In the genomic region with DNA sequence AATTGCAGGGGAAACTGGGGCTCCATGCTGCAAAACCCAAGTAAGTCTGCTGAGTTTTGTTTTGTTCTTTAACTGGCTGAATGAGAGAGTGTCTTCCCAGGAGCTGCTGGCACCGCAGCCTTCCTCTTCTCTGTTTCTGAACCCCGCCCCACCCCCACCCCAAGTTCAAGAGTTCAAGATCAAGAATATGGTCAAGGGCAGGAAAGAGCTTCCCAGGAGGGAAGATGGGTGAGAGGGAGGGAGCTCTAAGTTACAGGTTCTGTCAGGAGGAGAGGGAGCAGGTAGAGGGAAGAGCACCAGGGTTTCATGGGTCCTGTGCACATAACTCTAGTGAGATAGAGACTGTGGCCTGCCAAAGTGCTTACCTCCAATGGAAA, we compare ENCODE assay signal across 12 mouse cellular contexts. TPM values are rescaled to one million over a fixed set of nuclear protein-coding genes. Genes with fewer than 3 reads are reported as not detected.
DNase-seq lines count a peak whose midpoint lies in the region; ATAC-seq and TF ChIP-seq lines count a peak whose summit lies in the region.
"Had no signal": no experiment of that assay in that cellular context is flagged by ENCODE, and none has a peak within 500 bp of the region (broad histone marks: within the 10 kb centered on the region; RNA-seq: fewer than 3 reads in every experiment).

No protein-coding gene starts in this region.

- TF ChIP-seq EP300 in CH12.LX (IDR thresholded peaks at IDR 0.05; ENCODE audit: low read length), result no peak

- in situ Hi-C loops in CH12.LX (cut with MboI; ENCODE audit: low pct_ligation_motif_present, low pct_unique_long_range_greater_than_20kb, low sequenced_read_pairs), result no loop called here

- H3K79me2 ChIP-seq in CH12.LX (replicated peaks; ENCODE audit: control insufficient read depth, extremely low read depth, insufficient read depth, poor library complexity, severe bottlenecking), result peaks cover 47% of the 10 kb centered on the region

- peaks cover 26% of the 10 kb centered on the region for H3K27me3 ChIP-seq in heart, embryonic 15.5 days
- H3K27me3 ChIP-seq in CH12.LX (replicated peaks), result no peaks in the 10 kb centered on the region
- H3K27me3 ChIP-seq in liver, embryonic 15.5 days, result peaks cover 67% of the 10 kb centered on the region
- H3K27me3 ChIP-seq in limb, embryonic 10.5 days (ENCODE audit: low read depth, poor library complexity, severe bottlenecking), result peaks cover 55% of the 10 kb centered on the region

- no peak for TF ChIP-seq POLR2A in CH12.LX (IDR thresholded peaks at IDR 0.05; ENCODE audit: low read depth, low read length)
- no peak for TF ChIP-seq POLR2A in bone marrow, adult 2 months (IDR thresholded peaks at IDR 0.05; ENCODE audit: borderline replicate concordance, control insufficient read depth, low read depth, low read length)

- no peak overlapping the region for H3K9ac ChIP-seq in heart, embryonic 15.5 days
- peak overlapping the region; percentile 88 for H3K9ac ChIP-seq in CH12.LX (ENCODE audit: insufficient read depth, low read depth)
- no peak overlapping the region for H3K9ac ChIP-seq in liver, embryonic 15.5 days
- H3K9ac ChIP-seq: hindbrain, embryonic 14.5 days had no signal

- H3K4me1 ChIP-seq in heart, embryonic 15.5 days (replicated peaks), result peaks cover 40% of the 10 kb centered on the region
- peaks cover 4 to 66% of the 10 kb centered on the region in 2 experiments for H3K4me1 ChIP-seq in CH12.LX (ENCODE audit: control insufficient read depth in 1 of 2, insufficient read depth in 2 of 2)
- H3K4me1 ChIP-seq in bone marrow, adult 2 months (ENCODE audit: control insufficient read depth, insufficient read depth, low read length), result peaks cover 4% of the 10 kb centered on the region; the same call in 1 of the 2 replicates
- peaks cover 15% of the 10 kb centered on the region for H3K4me1 ChIP-seq in liver, embryonic 15.5 days (replicated peaks)
- peaks cover 40% of the 10 kb centered on the region for H3K4me1 ChIP-seq in limb, embryonic 10.5 days

- no peak for DNase-seq in heart, adult 11 months
- peak; percentile 25 for DNase-seq in CH12.LX (ENCODE audit: extremely low read depth)
- no peak for DNase-seq in limb, embryonic 10.5 days (ENCODE audit: low spot score)
- no peak for DNase-seq in embryo, embryonic 10.5 days (ENCODE audit: low spot score)
- DNase-seq in embryo, embryonic 11 days, result no peak
- DNase-seq: cerebellum, postnatal 10 days; thymus, postnatal 14 days had no signal

- dilution Hi-C loops in CH12.LX (cut with MboI; ENCODE audit: extremely low pct_ligation_motif_present, extremely low pct_unique_long_range_greater_than_20kb, low sequenced_read_pairs), result no loop called here

- H3K4me2 ChIP-seq in heart, embryonic 15.5 days, result peak overlapping the region; percentile 90
- peak overlapping the region; percentile 99 for H3K4me2 ChIP-seq in CH12.LX (ENCODE audit: insufficient read depth, low read depth, poor library complexity, severe bottlenecking)
- H3K4me2 ChIP-seq in liver, embryonic 15.5 days, result peak overlapping the region; percentile 74
- H3K4me2 ChIP-seq: hindbrain, embryonic 14.5 days had no signal

- WGBS in heart, embryonic 15.5 days, result 16% methylated on average over 2 of the region's 2 CpGs
- WGBS in bone marrow, adult 2 months, result 0% methylated on average over 2 of the region's 2 CpGs
- WGBS in liver, embryonic 15.5 days (ENCODE audit: insufficient replicate concordance), result 10% methylated on average over 2 of the region's 2 CpGs
- WGBS in limb, embryonic 10.5 days, result 36% methylated on average over 2 of the region's 2 CpGs

- H3K9me3 ChIP-seq in heart, embryonic 15.5 days (replicated peaks), result no peaks in the 10 kb centered on the region
- H3K9me3 ChIP-seq in CH12.LX (replicated peaks; ENCODE audit: low read length), result no peaks in the 10 kb centered on the region
- no peaks in the 10 kb centered on the region for H3K9me3 ChIP-seq in liver, embryonic 15.5 days (replicated peaks)
- H3K9me3 ChIP-seq in limb, embryonic 10.5 days (replicated peaks), result no peaks in the 10 kb centered on the region

- H3K27ac ChIP-seq in heart, embryonic 15.5 days, result 0 out of 2 replicates have a peak overlapping the region, but pooled peaks have one; percentile 36
- peak overlapping the region; percentile 98 for H3K27ac ChIP-seq in CH12.LX (ENCODE audit: insufficient read depth, low read depth)
- peak overlapping the region; percentile 78 for H3K27ac ChIP-seq in bone marrow, adult 2 months (ENCODE audit: control insufficient read depth, insufficient read depth, low read depth, low read length, poor library complexity)
- no peak overlapping the region for H3K27ac ChIP-seq in liver, embryonic 15.5 days (replicated peaks)
- H3K27ac ChIP-seq in limb, embryonic 10.5 days, result no peak overlapping the region
- H3K27ac ChIP-seq: hindbrain, embryonic 14.5 days had no signal

- peak overlapping the region; percentile 30 for H3K4me3 ChIP-seq in heart, embryonic 15.5 days
- H3K4me3 ChIP-seq in CH12.LX (replicated peaks in 1 of 3; ENCODE audit: low read depth in 2 of 3, low read length in 2 of 3, poor library complexity in 1 of 3), result peak overlapping the region; percentile 82 to 90 (median 88)
- H3K4me3 ChIP-seq in bone marrow, adult 2 months (replicated peaks; ENCODE audit: control insufficient read depth, low read depth, low read length), result peak overlapping the region; percentile 84
- peak overlapping the region; percentile 25 for H3K4me3 ChIP-seq in liver, embryonic 15.5 days (replicated peaks)
- H3K4me3 ChIP-seq in limb, embryonic 10.5 days, result no peak overlapping the region

- H3K36me3 ChIP-seq in heart, embryonic 15.5 days, result no peaks in the 10 kb centered on the region
- peaks cover 25 to 34% of the 10 kb centered on the region in 2 experiments for H3K36me3 ChIP-seq in CH12.LX (replicated peaks in 1 of 2; ENCODE audit: control insufficient read depth in 1 of 2, insufficient read depth in 1 of 2, low read length in 1 of 2)
- no peaks in the 10 kb centered on the region for H3K36me3 ChIP-seq in liver, embryonic 15.5 days (replicated peaks)
- H3K36me3 ChIP-seq in limb, embryonic 10.5 days, result 0 out of 2 replicates have a peak, but pooled peaks cover 3% of the 10 kb centered on the region

- no peak for ATAC-seq in heart, embryonic 15.5 days (replicated peaks; ENCODE audit: insufficient number of reproducible peaks, insufficient read depth, low FRiP score, low read depth)
- ATAC-seq in liver, embryonic 15.5 days (ENCODE audit: insufficient read depth), result no peak

- no peak for TF ChIP-seq RAD21 in CH12.LX (IDR thresholded peaks at IDR 0.05; ENCODE audit: low read depth, low read length)

- TF ChIP-seq CTCF in CH12.LX (conservative IDR thresholded peaks at IDR 0.05 in 1 of 2, IDR thresholded peaks at IDR 0.05 in 1 of 2; ENCODE audit: low read depth in 2 of 2, low read length in 2 of 2), result no peak
- no peak for TF ChIP-seq CTCF in bone marrow, adult 2 months (IDR thresholded peaks at IDR 0.05; ENCODE audit: control insufficient read depth, insufficient read depth, low read length)

TF ChIP-seq in CH12.LX, 34 proteins besides CTCF, POLR2A, EP300 and RAD21:
- TF ChIP-seq KAT2A (IDR thresholded peaks at IDR 0.05; ENCODE audit: insufficient replicate concordance, low read length) (no peak), POLR2AphosphoS2 (IDR thresholded peaks at IDR 0.05; ENCODE audit: low read depth, low read length) (0 out of 2 replicates have a peak, but pooled peaks have one; percentile 2)

RNA-seq across cellular contexts. Expression of a gene that starts 3.0 kb away (rescaled TPM):
- polyA plus RNA-seq in heart, embryonic 15.5 days (2015; fragmentation: Nextera tagmentation; extraction: Ambion mirVana), result 4.5 and 8.6 TPM in 2 replicates
- total RNA-seq in CH12.LX (2012; rRNA removed) (134 and 152 TPM in 2 replicates), CH12.LX (2014; rRNA removed) (158 and 159 TPM in 2 replicates)
- polyA plus RNA-seq in CH12.LX (2012; ENCODE audit: insufficient read length, low read depth), result 134 and 144 TPM in 2 replicates
- polyA plus RNA-seq in bone marrow, adult 2 months (2011; ENCODE audit: insufficient read depth, insufficient read length, low replicate concordance, missing spikeins), result 26.7 and 47.1 TPM in 2 replicates
- polyA plus RNA-seq in liver, embryonic 15.5 days (2015; fragmentation: Nextera tagmentation; extraction: Ambion mirVana), result 10.7 and 11.5 TPM in 2 replicates
- 3.2 and 4.2 TPM in 2 replicates for polyA plus RNA-seq in limb, embryonic 10.5 days (2016; fragmentation: Nextera tagmentation; extraction: Ambion mirVana)

RNA-seq across cellular contexts. Expression of a gene that starts 21.7 kb away (rescaled TPM):
- polyA plus RNA-seq in heart, embryonic 15.5 days (2015; fragmentation: Nextera tagmentation; extraction: Ambion mirVana), result 7.3 and 12.5 TPM in 2 replicates
- total RNA-seq in CH12.LX (2012; rRNA removed) (0.59 and 0.64 TPM in 2 replicates), CH12.LX (2014; rRNA removed) (not detected in 2 replicates)
- 0.49 and 0.51 TPM in 2 replicates for polyA plus RNA-seq in CH12.LX (2012; ENCODE audit: insufficient read length, low read depth)
- not detected in 2 replicates for polyA plus RNA-seq in bone marrow, adult 2 months (2011; ENCODE audit: insufficient read depth, insufficient read length, low replicate concordance, missing spikeins)
- polyA plus RNA-seq in liver, embryonic 15.5 days (2015; fragmentation: Nextera tagmentation; extraction: Ambion mirVana), result 1.6 and 2.9 TPM in 2 replicates
- polyA plus RNA-seq in limb, embryonic 10.5 days (2016; fragmentation: Nextera tagmentation; extraction: Ambion mirVana), result 37.2 and 43.9 TPM in 2 replicates
- total RNA-seq: monocyte, adult 5-6 weeks had no signal

RNA-seq across cellular contexts. Expression of a gene that starts 58.2 kb away (rescaled TPM):
- not detected in 2 replicates for polyA plus RNA-seq in heart, embryonic 15.5 days (2015; fragmentation: Nextera tagmentation; extraction: Ambion mirVana)
- total RNA-seq in CH12.LX (2012; rRNA removed) (0.21 TPM in 1 of 2 replicates, not detected in the other), CH12.LX (2014; rRNA removed) (not detected in 2 replicates)
- not detected in 2 replicates for polyA plus RNA-seq in CH12.LX (2012; ENCODE audit: insufficient read length, low read depth)
- not detected in 2 replicates for polyA plus RNA-seq in bone marrow, adult 2 months (2011; ENCODE audit: insufficient read depth, insufficient read length, low replicate concordance, missing spikeins)
- polyA plus RNA-seq in liver, embryonic 15.5 days (2015; fragmentation: Nextera tagmentation; extraction: Ambion mirVana), result not detected in 2 replicates
- polyA plus RNA-seq in limb, embryonic 10.5 days (2016; fragmentation: Nextera tagmentation; extraction: Ambion mirVana), result 0.34 TPM in 1 of 2 replicates, not detected in the other
- total RNA-seq: monocyte, adult 5-6 weeks had no signal
- polyA plus RNA-seq: hindbrain, embryonic 14.5 days had no signal

Comparison
In these comparisons a context has a peak if more than half of its experiments do, and no peak if none do; other contexts are left out.
1. H3K27ac ChIP-seq: peak in heart, embryonic 15.5 days (single experiment), CH12.LX (single experiment) and bone marrow, adult 2 months (single experiment); none in liver, embryonic 15.5 days (single experiment) and limb, embryonic 10.5 days (single experiment).
2. Peak in every context shown above with its lines, with median percentiles within 50 percentile points of each other: H3K4me2 ChIP-seq.